Mouse (Mus musculus) C2C12 (cell line): Measurements from ENCODE around the gene Grik3. TPM values are rescaled to one million over a fixed set of nuclear protein-coding genes. Genes with fewer than 3 reads are reported as not detected.

Source experiments
- H3K27me3 ChIP-seq: one replicate; pipeline ENCODE4 v1.6.1; 2011; ENCODE audit not compliant: control insufficient read depth, insufficient read depth, insufficient read length
- H3K36me3 ChIP-seq: one replicate; pipeline ENCODE4 v1.6.1; 2011; ENCODE audit not compliant: control insufficient read depth, insufficient read depth
- H3K4me3 ChIP-seq: one replicate; pipeline ENCODE4 v1.5.1; 2011; ENCODE audit warnings: mild to moderate bottlenecking, control low read depth; ENCODE audit not compliant: poor library complexity, insufficient read depth, severe bottlenecking
- H3K79me2 ChIP-seq: one replicate; pipeline ENCODE4 v1.6.1; 2011; ENCODE audit not compliant: control insufficient read depth, insufficient read depth
- H3K79me3 ChIP-seq: one replicate; pipeline ENCODE4 v1.6.1; 2011; ENCODE audit warnings: low read depth, control low read depth
- H3ac ChIP-seq: one replicate; pipeline ENCODE3; 2011; ENCODE audit warnings: low read depth; ENCODE audit not compliant: control insufficient read depth, insufficient read length
- CEBPB ChIP-seq: IDR thresholded peaks from one replicate; pipeline ENCODE4 v1.6.1; 2011; ENCODE audit warnings: low read depth, mild to moderate bottlenecking, control low read depth, moderate library complexity
- CTCF ChIP-seq: IDR thresholded peaks from one replicate; pipeline ENCODE4 v1.5.1; 2011; ENCODE audit not compliant: control insufficient read depth, insufficient read depth, insufficient read length
- FOSL1 ChIP-seq: IDR thresholded peaks from one replicate; pipeline ENCODE4 v1.8.0; 2011; ENCODE audit warnings: mild to moderate bottlenecking, low read length; ENCODE audit not compliant: poor library complexity, insufficient read depth, severe bottlenecking
- MAX ChIP-seq: IDR thresholded peaks from one replicate; pipeline ENCODE4 v1.6.1; 2011; ENCODE audit warnings: mild to moderate bottlenecking, control low read depth
- MYOD1 ChIP-seq: IDR thresholded peaks from one replicate; pipeline ENCODE4 v1.6.1; 2011; ENCODE audit warnings: low read depth; ENCODE audit not compliant: control insufficient read depth, insufficient read length
- MYOG ChIP-seq: IDR thresholded peaks from one replicate; pipeline ENCODE4 v1.6.1; 2011; ENCODE audit not compliant: control insufficient read depth, insufficient read length; ENCODE audit errors: extremely low read depth
- USF1 ChIP-seq: IDR thresholded peaks from one replicate; pipeline ENCODE4 v1.6.1; 2011; ENCODE audit warnings: low read depth, mild to moderate bottlenecking, control low read depth, moderate library complexity
- polyA plus RNA-seq: library from polyadenylated mRNA; unstranded; fragments of >200 nt; fragmentation: generic; extraction: Trizol; gene quantifications from one replicate; pipeline ENCODE4 v1.2.1, GENCODE M21; 2012; ENCODE audit warnings: missing spikeins

The Grik3 gene
- polyA plus RNA-seq, 1 experiment: 0.01 TPM

GRCm38 (mm10) chr4:125556405-125557308 is 66.2 kb downstream of the Grik3 start:
- Histone ChIP-seq H3K79me2 (no peaks in the 10 kb centered on the region), H3K79me3 (no peaks in the 10 kb centered on the region), H3K27me3 (no peaks in the 10 kb centered on the region), H3K4me3 (no peak overlapping the region), H3ac (no peak overlapping the region), H3K36me3 (no peaks in the 10 kb centered on the region)
- TF ChIP-seq CTCF: no peak

GRCm38 (mm10) chr4:125559564-125559963 is 69.1 kb downstream of the Grik3 start:
- Histone ChIP-seq H3K79me2 (no peaks in the 10 kb centered on the region), H3ac (no peak overlapping the region), H3K27me3 (no peaks in the 10 kb centered on the region), H3K4me3 (no peak overlapping the region), H3K79me3 (no peaks in the 10 kb centered on the region), H3K36me3 (no peaks in the 10 kb centered on the region)
- TF ChIP-seq CEBPB: no peak
- TF ChIP-seq USF1: no peak
- TF ChIP-seq MYOD1: no peak
- TF ChIP-seq FOSL1: no peak
- TF ChIP-seq MAX: no peak
- no peak for TF ChIP-seq MYOG
- no peak for TF ChIP-seq CTCF

GRCm38 (mm10) chr4:125560806-125561205 is 70.3 kb downstream of the Grik3 start:
- H3K79me3 ChIP-seq: no peaks in the 10 kb centered on the region
- no peak overlapping the region for H3K4me3 ChIP-seq
- no peak for TF ChIP-seq CTCF
- no peak for TF ChIP-seq MAX
- no peak for TF ChIP-seq MYOG
- TF ChIP-seq FOSL1: no peak
- TF ChIP-seq MYOD1: no peak
- no peak for TF ChIP-seq CEBPB
- no peak for TF ChIP-seq USF1
- H3K79me2 ChIP-seq: no peaks in the 10 kb centered on the region
- no peak overlapping the region for H3ac ChIP-seq
- H3K27me3 ChIP-seq: no peaks in the 10 kb centered on the region
- no peaks in the 10 kb centered on the region for H3K36me3 ChIP-seq

GRCm38 (mm10) chr4:125563579-125563978 is 73.1 kb downstream of the Grik3 start:
- Histone ChIP-seq H3K4me3 (no peak overlapping the region), H3K79me2 (no peaks in the 10 kb centered on the region), H3K79me3 (no peaks in the 10 kb centered on the region), H3K27me3 (no peaks in the 10 kb centered on the region), H3ac (no peak overlapping the region), H3K36me3 (no peaks in the 10 kb centered on the region)
- TF ChIP-seq MYOG (no peak), MAX (no peak), MYOD1 (no peak), USF1 (no peak), CTCF (no peak), CEBPB (no peak), FOSL1 (no peak)

- H3ac ChIP-seq: no peak overlapping the region
- H3K27me3 ChIP-seq: no peaks in the 10 kb centered on the region
- TF ChIP-seq USF1 (no peak), CTCF (no peak), MYOG (no peak), CEBPB (no peak), MYOD1 (no peak), FOSL1 (no peak), MAX (no peak)
- no peaks in the 10 kb centered on the region for H3K79me3 ChIP-seq
- no peaks in the 10 kb centered on the region for H3K79me2 ChIP-seq
- H3K4me3 ChIP-seq: no peak overlapping the region
- no peaks in the 10 kb centered on the region for H3K36me3 ChIP-seq
Observed at GRCm38 (mm10) chr4:125564008-125564710, 73.7 kb downstream of the Grik3 start.
